Mouse (Mus musculus) heart, adult 2 months (tissue): ENCODE data around the gene Ghrh.

ENCODE experiments used
- CTCF ChIP-seq: fragments of 200-600 bp; IDR thresholded peaks from 2 replicates; pipeline ENCODE4 v1.8.1; 2022; ENCODE audit warnings: antibody characterized with exemption, mild to moderate bottlenecking, moderate library complexity
- EP300 ChIP-seq: fragments of 200-500 bp; IDR thresholded peaks from 2 replicates; pipeline ENCODE4 v1.6.1; 2011; ENCODE audit warnings: low read depth, low read length, control low read depth; ENCODE audit not compliant: insufficient read depth
- POLR2A ChIP-seq: fragments of 200-500 bp; IDR thresholded peaks from 2 replicates; pipeline ENCODE4 v1.6.1; 2011; ENCODE audit warnings: mild to moderate bottlenecking, low read depth, low read length, control low read depth; ENCODE audit not compliant: insufficient read depth

GRCm38 (mm10) chr2:157325238-157325637, 22.1 kb downstream of the Ghrh start:
- TF ChIP-seq CTCF (no peak), EP300 (no peak), POLR2A (no peak)
